Mouse (Mus musculus): ENCODE measurements around the gene Runx1.

Gene Runx1

DNA sequence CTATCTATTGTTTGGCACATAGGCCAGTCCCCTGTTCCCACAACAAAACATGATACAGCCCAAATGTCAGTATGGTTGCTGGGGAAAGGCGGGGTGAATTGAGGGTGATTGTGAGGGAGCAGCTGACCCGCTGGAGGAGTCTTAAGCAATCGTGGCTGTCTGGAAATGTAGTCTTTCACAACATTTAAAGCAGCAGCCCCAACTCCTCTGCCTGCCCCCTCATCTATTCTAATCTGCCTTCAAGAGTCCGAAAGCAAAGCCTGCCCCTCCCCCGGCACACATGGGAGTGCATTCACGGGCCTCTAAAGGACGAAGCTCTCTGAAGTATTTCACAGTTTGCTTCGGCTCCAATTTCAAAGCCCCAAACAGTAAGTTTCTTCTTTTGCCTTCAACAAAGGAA lies 213.4 kb downstream of the Runx1 start:
- no peak for DNase-seq (ENCODE audit: low read depth, low spot score)

DNA sequence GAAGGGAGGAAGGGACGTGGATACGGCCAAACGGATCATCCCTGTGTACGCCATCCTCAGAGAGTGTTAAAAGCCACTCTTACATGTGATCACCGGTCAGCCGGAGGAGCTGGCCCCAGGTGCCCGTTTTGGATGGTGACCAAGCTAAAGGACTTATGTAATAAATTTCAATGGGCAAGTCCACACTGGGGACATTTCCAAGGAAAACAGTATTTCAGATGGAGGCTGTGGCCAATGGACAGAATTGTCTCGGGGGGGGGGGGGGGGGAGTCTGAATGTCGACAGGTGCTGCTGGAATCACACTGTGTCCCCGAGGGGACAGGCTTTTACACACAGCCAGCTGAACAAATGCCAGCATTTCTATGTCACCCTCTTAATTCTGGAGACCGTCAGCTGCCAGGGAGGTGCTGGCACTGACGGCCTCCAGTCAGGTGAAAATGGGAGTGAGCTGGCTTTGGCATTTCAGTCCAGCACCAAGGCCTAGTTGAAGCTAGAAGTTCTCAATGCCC lies 214.3 kb downstream of the Runx1 start:
- no peak for DNase-seq (ENCODE audit: low read depth, low spot score)

DNA sequence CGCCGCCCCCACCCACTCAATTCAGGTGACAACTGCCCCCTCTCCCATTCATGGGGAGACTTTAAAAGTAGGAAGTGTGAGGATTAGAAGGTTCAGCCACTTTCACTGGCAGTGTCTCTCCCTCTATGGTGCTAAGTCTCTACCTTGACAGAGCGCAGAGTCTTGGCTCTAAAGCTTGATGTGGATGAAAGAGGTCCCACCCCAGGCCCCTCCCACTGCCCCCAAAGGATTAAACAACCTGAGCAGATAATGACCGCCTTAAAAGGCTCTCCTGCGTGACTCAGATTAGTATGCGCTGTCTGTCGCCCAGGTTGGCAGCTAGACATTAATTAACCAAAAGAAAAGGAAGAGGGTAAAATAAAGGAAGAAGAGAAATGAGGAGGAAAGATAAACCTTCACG lies 215.5 kb downstream of the Runx1 start:
- DNase-seq (ENCODE audit: low read depth, low spot score), result no peak

DNA sequence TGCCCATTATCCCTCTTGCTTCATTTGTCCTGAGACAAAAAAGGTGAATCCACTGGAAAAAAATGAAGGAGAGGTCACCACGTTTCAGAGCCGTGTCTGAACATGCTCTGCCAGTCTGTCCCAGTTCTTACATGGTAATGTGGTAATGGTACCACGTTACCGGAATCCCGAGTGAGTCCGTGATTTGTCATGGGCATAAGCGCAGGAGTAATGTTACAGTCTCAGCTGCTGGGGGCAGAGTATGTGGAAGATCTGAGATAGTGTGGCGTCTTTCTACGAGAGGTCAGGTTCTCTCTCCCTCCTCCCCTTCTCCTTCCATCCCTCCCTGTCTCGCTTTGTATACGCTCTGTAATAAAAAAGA lies 216.3 kb downstream of the Runx1 start:
- no peak for DNase-seq (ENCODE audit: low read depth, low spot score)

DNA sequence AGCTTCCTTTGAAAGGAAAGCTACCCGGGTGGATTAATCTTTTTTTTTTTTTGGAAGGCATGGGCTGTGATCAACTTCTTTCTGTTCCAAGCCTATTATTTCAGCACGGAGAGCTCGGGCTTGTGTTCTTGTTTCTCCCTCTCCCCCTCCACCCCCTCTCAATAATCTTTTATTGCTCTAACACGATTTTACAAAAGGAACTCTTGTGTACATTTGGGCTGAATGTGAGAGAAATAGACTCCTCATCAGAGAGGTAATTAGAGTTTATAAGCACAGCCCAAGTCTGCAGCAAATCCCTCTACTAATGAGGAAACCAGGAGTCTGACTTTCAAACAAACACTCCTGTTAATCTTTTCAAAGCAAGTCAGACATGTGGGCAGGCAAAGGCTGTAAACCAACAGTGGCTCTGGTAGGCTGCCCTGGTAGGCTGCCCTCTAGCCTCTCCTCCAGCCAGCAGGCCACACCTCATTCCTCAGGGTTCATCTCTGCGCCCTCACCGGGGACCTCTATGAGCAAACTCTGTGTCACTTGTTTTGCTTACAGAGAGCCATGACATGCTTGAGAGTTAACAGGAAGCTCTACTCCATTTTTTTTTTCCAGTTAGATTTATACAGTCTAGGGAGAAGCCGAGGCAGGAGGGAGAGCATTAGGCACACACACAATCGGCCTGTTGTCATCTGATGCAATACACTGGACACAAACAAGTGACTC lies 216.8 kb downstream of the Runx1 start:
- DNase-seq (ENCODE audit: low read depth, low spot score), result no peak

DNA sequence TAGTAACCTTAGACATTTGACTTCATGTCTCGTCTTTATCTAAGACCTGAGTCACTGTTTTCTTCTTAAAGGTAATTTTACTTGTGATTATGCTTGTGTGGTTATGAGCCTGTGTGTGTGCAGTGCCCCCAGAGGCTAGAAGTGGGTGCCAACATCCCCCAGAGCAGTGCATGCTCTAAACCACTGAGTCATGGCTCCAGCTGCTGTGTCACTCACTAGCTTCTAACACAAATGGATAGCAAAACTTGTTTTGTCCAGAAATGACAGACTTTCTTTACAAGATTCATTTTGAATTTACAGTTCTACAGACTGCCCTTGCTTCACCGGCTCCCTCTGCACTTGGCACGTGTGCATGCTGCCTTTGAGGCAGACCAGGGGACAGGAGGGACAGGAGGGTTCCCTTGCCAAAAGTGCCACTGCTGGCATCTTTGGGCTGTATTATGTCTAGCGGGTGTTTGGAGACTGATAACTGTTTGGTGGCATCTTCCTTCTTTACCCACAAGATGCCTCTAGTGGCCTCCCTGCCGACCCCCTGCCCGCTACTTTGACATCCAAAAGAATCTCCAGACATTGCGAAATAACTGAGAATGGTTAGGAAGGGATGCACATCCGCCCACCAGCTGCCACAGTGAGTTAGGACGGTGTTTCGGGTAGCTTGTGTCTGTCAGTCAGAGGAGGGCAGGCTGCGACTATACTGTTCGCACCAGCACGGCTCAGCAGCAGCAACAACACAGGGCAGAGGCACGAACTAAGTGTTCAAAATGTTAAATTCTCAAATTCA lies 217.6 kb downstream of the Runx1 start:
- no peak for DNase-seq (ENCODE audit: low read depth, low spot score)

DNA sequence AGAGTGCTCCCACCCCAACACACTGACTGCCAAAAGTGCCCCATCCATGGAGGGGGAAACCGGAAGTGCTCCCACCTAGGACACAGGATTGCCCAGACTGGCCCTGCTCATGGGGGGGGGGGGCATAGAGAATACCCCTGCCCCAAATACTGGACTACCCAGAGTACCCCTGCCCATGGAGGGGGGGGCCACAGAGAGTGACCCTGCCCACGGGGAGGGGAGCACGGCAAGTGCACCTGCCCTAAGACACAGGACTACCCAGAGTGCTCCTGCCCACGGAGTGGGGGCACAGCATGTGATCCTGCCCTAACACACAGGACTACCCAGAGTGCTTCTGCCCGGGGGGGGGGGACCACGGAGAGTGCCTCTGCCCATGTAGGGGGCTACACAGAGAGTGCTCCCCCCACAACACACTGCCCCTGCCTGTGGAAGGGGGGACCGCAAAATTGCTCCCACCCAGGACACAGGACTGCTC lies 219.4 kb downstream of the Runx1 start:
- no peak for DNase-seq (ENCODE audit: low read depth, low spot score)

DNA sequence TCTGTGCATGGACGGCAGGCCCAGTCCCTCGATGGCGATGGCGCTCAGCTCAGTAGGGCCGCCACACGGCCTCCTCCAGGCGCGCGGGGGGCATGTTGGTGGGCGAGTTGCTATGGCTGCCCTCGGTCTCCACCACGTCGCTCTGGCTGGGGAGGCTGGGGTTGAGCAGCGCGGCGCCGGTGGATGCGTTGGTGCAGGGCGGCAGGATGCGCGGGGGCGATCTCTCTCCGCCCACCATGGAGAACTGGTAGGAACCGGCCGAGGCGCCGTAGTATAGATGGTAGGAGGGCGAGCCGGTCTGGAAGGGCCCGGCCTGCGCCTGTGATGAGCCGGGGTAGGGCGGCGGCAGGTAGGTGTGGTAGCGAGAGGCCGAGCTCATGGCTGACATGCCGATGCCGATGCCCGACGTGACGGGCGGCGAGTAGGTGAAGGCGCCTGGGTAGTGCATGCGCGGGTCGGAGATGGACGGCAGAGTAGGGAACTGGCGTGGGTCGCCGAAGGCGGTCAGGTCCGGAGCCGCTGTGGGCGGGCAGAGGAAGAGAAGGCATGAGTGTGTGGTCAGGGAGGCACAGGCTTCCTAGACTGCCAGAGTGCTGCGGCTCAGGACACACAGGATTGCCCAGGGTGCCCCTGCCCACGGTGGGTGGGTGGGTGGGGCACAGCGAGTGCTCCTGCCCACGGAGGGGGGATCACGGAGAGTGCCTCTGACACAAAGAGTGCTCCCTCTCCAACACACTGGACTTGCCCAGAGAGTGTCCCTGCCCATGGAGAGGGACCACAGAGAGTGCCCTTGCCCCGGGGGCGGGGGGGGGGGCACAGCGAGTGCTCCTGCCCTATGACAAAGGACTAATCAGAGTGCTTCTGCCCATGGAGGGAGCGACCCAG lies 220.1 kb downstream of the Runx1 start:
- peak; percentile 42 for DNase-seq (ENCODE audit: low read depth, low spot score)

DNA sequence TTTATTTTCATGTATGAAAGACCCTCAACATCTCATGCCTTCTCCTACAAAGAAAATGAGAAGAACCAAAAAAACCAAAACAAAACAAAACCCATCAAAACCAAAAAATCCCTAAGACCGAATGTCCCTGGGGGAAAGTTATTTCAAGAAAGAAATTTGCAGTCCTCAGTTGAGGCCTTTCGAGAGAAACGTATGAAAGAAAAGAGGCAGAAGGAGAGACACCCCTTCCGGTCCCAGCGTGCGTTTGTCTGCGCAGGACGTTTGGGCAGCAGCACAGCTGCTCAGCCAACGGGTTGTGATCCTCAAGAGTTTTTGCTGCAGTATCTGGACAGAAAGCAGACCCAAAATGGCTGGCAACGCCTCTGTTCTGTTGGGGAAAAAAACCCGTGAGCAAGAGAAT lies 223.4 kb downstream of the Runx1 start:
- no peak for DNase-seq (ENCODE audit: low read depth, low spot score)

DNA sequence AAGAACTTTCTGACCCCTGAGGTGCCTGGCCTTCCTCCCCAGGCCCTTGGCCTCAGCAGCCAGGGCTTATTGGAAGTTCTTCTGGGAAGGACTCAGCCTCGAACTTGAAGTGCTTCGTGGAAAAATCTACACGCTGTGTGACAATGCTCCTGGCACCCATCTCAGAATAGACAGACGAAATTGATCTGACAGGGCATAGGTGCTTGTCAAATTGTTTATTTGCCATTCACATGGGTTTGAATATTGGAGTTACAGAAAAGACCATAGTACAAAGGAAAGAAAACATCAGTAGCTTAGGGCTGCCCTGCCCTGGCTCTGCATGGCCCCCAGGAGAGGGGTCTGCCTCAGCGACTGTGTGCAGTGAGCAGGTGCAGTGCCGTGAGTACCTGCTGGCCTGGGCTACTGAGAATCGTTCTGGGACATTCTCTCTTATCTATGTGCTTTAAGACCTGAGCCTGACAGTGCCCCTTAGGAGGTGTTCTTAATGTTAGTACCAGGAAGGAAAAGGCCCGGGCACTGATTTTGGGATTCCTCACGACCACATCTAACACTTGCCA lies 224.6 kb downstream of the Runx1 start:
- DNase-seq (ENCODE audit: low read depth, low spot score), result no peak

DNA sequence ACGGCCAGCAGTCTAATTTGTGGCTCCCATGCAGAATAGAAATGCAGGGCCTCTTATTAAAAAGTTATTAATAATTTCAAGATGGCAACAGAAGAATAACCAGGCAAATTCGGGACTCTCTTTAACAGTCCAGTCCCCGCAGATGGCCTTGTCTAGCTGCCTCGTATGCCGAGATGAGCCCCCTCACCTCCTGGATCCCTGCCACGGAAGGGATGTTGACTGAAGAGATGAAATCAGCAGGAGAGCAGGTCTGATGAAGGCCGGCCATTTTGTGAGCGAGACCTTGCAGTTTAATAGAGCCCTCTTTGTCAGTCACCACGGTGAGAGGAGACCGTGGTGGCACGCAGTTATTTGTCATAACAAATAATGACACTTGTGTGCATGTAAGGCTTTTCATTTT lies 226.5 kb downstream of the Runx1 start:
- no peak for DNase-seq (ENCODE audit: low read depth, low spot score)

DNA sequence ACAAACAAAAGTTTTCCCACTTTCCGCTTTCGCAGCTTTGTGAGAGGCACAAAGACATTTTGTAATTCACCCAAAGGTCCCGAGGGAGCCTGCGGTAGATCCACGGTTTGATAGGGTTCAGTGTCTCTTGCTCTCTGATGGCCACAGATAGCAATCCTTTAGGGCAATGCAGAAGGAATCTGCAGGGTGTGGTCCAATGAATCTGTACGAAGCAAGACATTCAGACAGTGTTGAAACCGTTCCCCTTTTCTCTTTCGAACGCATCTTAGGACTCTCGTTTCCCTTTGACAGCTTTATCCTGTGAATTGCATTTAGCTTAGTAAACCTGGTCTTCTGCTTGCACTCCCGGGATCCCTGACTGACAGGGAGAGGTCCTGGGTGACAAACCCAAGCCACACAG lies 228.3 kb downstream of the Runx1 start:
- DNase-seq (ENCODE audit: low read depth, low spot score), result no peak

DNA sequence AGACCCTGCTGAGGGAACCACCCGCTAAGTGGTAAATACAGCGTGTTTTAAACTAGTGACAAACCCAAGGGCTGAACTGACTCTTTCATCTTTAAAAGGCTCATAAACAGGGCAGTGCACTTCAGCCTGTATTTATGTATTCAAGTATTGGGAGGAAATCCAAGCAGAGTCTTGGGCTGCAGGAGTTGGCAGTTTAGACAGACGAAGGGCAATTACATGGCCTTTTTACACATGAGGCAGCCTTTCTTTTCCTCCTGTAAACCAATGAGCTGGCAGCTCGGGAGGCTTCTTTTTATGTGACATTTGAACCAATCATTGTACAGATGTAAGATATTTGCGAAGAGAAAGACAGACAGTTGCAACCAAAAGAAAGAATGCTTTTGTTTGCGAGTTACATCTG lies 233.7 kb downstream of the Runx1 start:
- no peak for DNase-seq (ENCODE audit: low read depth, low spot score)

DNA sequence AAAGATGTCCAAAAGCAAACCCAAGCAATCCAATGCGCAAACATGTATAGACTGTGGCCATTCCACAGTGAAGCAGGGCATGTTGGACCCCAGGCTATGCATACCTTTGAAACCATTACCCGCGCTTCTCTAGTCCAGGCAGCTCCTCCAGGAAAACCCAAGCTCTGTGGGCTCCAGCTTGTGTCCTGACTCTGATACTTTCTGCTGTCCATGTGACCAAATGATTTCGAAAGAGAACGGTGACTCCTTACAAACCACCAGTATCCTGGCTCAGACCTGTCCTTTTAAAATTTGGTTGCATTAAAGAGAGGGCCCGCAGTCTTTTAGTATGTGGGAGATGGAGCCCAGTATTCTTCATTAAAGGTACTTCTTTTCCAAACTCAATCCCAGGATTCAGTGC lies 234.2 kb downstream of the Runx1 start:
- DNase-seq (ENCODE audit: low read depth, low spot score), result no peak

DNA sequence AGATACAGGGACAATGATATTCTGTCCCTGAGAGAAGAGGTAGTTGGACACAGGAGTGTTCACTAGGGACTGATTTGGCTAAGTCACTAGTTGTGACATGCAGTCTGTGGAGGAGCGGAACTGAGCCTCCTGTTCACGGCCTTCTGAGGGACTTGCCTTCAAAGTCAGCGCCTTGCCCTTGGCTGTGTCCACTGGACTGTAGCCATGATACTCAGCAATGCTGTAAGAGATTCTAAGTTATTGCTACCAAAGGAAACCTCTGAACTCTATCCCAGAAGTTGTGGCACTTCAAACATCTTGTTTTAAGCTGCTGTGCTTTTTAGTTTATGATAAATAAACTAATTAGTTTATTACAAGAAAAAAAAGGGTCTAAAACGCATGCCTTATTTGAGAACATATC lies 238.1 kb downstream of the Runx1 start:
- no peak for DNase-seq (ENCODE audit: low read depth, low spot score)

DNA sequence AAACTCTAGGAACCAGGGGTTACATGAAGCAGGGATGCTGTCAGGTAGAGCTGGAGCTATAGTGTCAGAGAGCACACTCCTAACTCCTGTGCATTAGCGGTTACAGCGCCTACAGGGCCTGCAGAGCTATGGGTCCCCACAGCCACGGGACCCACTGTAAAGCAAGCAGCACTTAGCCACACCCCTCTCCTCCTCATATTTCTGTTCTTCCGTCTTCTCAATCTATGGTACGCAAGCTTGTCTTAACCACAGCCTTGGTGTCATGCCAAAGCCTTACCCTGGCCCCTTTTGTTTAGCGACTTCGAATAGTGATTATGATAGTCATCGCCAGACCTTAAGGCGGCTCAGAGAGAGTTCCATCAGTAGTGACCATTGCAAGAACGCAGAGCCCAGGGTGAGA lies 244.2 kb downstream of the Runx1 start:
- no peak for DNase-seq (ENCODE audit: low read depth, low spot score)

DNA sequence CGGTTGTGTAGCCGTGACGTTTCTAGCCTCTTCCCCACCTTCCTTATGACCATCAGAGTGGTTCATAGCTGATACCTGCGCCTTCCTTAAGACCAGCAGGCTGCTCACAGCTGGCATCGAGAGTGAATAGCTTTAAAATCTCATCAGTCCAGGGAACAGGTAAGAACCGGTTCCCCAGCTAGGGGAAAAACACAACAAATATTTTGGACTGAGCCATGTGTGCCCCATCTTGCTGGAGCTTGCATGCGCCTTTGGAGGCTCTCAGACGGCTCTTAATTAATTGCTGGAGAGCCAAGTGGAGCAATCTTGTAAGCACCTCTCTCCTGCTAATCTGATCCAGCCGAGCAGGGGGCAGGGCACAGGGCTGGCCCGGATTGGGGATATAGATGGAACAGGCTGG lies 245.0 kb downstream of the Runx1 start:
- DNase-seq (ENCODE audit: low read depth, low spot score), result no peak

DNA sequence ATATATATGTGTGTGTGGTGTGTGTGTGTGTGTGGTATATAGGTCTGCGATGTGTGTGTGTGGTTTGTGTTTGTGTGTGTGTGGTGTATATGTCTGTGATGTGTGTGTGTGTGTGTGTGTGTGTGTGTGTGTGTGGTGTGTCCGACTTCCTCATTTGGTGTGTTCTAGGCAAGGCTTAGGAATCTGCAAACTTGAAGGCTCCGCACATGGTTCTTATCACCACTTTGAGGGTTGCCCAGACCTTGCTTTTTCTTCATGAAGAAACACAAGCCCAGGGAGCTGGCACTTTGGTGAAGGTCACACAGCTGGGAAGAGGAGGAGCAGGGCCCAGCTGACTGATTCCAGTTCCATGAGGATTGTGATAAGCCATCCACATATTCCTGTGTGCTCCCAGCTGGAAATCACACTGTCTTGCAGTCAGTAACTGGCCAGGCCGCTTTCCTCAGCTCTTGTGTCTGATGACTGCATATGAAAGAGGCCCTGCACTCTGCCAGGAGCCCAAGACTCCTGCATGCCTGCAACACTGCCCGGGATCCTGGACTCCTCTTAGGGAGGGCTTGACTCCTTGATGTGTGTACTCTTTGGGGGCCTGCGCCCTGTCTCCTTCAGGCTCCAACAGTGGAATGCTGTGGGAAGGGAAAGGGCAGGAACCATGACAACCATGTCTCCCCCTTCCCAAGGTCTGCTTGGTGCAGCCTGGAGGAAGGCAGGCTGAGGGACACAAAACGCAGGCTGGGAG lies 246.9 kb downstream of the Runx1 start:
- DNase-seq (ENCODE audit: low read depth, low spot score), result no peak

DNA sequence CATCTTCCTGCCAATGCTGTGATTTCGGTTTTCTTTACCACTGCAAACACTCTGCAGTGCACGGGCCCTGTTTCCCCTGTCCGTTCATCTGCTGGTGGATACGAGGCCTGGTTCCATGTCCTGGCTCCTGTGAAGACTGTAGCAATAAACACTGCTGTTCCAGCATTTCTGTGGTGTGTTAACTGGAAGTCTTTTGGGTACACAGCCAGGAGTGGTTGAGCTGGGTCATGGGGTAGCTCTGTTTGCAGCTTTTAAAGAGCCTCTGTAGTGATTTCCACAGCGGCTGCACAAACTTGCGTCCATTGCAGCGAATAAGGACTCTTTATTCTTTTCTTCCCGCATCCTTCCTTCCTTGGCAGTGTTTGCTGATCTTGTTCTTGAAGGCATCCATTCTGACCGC lies 248.6 kb downstream of the Runx1 start:
- no peak for DNase-seq (ENCODE audit: low read depth, low spot score)

DNA sequence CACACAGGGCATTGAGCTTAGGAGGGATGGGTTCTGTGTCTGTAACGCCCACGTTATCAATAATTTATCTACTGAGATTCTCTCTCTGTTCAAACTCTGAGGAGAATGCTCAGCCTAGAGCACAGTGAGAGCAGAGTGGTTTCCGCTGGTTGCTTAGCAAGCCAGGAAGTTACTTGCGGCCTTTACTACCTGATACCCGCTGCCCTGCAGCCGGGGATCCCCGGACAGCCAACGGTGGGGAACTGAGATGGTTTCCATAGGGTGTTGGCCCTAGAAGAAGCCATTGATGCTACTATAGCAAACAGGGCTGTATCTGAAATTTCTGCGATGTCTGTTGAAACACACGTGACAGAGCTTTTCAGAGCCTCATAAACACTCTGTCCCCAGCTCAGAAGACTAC lies 250.2 kb downstream of the Runx1 start:
- no peak for DNase-seq (ENCODE audit: low read depth, low spot score)

DNA sequence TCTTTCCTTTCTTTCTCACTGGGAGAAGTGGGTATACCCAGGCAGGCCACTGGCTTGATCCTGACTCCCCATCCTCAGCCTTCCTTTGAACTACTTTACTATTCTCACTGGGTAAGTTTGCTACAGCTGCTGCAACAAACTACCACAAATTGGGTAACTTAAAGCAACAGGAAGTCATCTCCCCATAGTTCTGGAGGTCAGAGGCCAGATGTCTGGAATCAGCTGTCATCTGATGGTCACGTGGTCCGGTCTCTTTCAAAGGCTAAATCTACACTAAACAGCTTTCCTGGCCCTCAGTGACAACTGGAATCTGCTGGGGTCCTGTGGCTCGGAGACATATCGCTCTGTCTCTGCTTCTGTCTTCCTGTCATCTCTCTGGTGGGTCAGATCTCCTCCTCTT lies 252.8 kb downstream of the Runx1 start:
- no peak for DNase-seq (ENCODE audit: low read depth, low spot score)
